ENCODE assay signal across 9 mouse cellular contexts in genomic region chr3:152474582-152475277, GRCm38 (mm10).
DNase-seq lines count a peak whose midpoint lies in the region; ATAC-seq and TF ChIP-seq lines count a peak whose summit lies in the region.
"Had no signal": no experiment of that assay in that cellular context is flagged by ENCODE, and none has a peak within 500 bp of the region (broad histone marks: within the 10 kb centered on the region; RNA-seq: fewer than 3 reads in every experiment).

No protein-coding gene starts in this region.

- H3K79me2 ChIP-seq in C2C12 (ENCODE audit: control insufficient read depth, insufficient read depth): no peaks in the 10 kb centered on the region

- WGBS in hindbrain, embryonic 10.5 days: 63% methylated on average over 15 of the region's 15 CpGs
- 59% methylated on average over 15 of the region's 15 CpGs for WGBS in hindbrain, embryonic 12.5 days

- no peaks in the 10 kb centered on the region for H3K79me3 ChIP-seq in C2C12 (ENCODE audit: low read depth)

- peak; percentile 42 for TF ChIP-seq CTCF in C2C12 (IDR thresholded peaks at IDR 0.05; ENCODE audit: control insufficient read depth, insufficient read depth, insufficient read length)

- no peak overlapping the region for H3K4me3 ChIP-seq in hindbrain, embryonic 10.5 days
- H3K4me3 ChIP-seq in hindbrain, embryonic 12.5 days: no peak overlapping the region
- no peak overlapping the region for H3K4me3 ChIP-seq in C2C12 (ENCODE audit: insufficient read depth, poor library complexity, severe bottlenecking)
- H3K4me3 ChIP-seq: embryonic facial prominence, embryonic 15.5 days had no signal

- no peak for ATAC-seq in hindbrain, embryonic 12.5 days (ENCODE audit: low FRiP score)

- H3ac ChIP-seq in C2C12 (ENCODE audit: control insufficient read depth, insufficient read length, low read depth): no peak overlapping the region

- H3K4me1 ChIP-seq in hindbrain, embryonic 10.5 days (replicated peaks): peaks cover 31% of the 10 kb centered on the region
- H3K4me1 ChIP-seq in hindbrain, embryonic 12.5 days: peaks cover 20% of the 10 kb centered on the region

- peak; percentile 64 for DNase-seq in hindbrain, embryonic 10.5 days (ENCODE audit: low spot score)
- peak; percentile 31 for DNase-seq in adrenal gland, adult 8-10 months
- peak; percentile 86 for DNase-seq in embryo, embryonic 10.5 days (ENCODE audit: low spot score)
- peak; percentile 65 for DNase-seq in kidney, postnatal 14 days
- DNase-seq in lung, postnatal 14 days: peak; percentile 78
- DNase-seq in spleen, postnatal 10 days (ENCODE audit: low spot score in 2 of 2): peak; percentile 37 to 70

- H3K27me3 ChIP-seq in hindbrain, embryonic 10.5 days (ENCODE audit: insufficient read depth, poor library complexity, severe bottlenecking): no peaks in the 10 kb centered on the region
- no peaks in the 10 kb centered on the region for H3K27me3 ChIP-seq in hindbrain, embryonic 12.5 days
- no peaks in the 10 kb centered on the region for H3K27me3 ChIP-seq in C2C12 (ENCODE audit: control insufficient read depth, insufficient read depth, insufficient read length)
- H3K27me3 ChIP-seq: embryonic facial prominence, embryonic 15.5 days had no signal

- H3K4me2 ChIP-seq in hindbrain, embryonic 12.5 days (replicated peaks): no peak overlapping the region
- H3K4me2 ChIP-seq: embryonic facial prominence, embryonic 15.5 days had no signal

- no peaks in the 10 kb centered on the region for H3K36me3 ChIP-seq in hindbrain, embryonic 10.5 days
- no peaks in the 10 kb centered on the region for H3K36me3 ChIP-seq in hindbrain, embryonic 12.5 days
- no peaks in the 10 kb centered on the region for H3K36me3 ChIP-seq in C2C12 (ENCODE audit: control insufficient read depth, insufficient read depth)
- H3K36me3 ChIP-seq: embryonic facial prominence, embryonic 15.5 days had no signal

- no peak overlapping the region for H3K27ac ChIP-seq in hindbrain, embryonic 10.5 days
- H3K27ac ChIP-seq in hindbrain, embryonic 12.5 days: no peak overlapping the region
- H3K27ac ChIP-seq: embryonic facial prominence, embryonic 15.5 days had no signal

- no peak overlapping the region for H3K9ac ChIP-seq in hindbrain, embryonic 12.5 days
- H3K9ac ChIP-seq: embryonic facial prominence, embryonic 15.5 days had no signal

- no peaks in the 10 kb centered on the region for H3K9me3 ChIP-seq in hindbrain, embryonic 10.5 days
- H3K9me3 ChIP-seq in hindbrain, embryonic 12.5 days (replicated peaks): no peaks in the 10 kb centered on the region
- H3K9me3 ChIP-seq: embryonic facial prominence, embryonic 15.5 days had no signal

TF ChIP-seq in C2C12, 6 proteins besides CTCF, POLR2A, EP300 and RAD21:
- TF ChIP-seq MYOG (IDR thresholded peaks at IDR 0.05; ENCODE audit: control insufficient read depth, extremely low read depth, insufficient read length): no peak
- no peak for TF ChIP-seq MYOD1 (IDR thresholded peaks at IDR 0.05; ENCODE audit: control insufficient read depth, insufficient read length, low read depth)
- TF ChIP-seq MAX (IDR thresholded peaks at IDR 0.05): no peak
- no peak for TF ChIP-seq USF1 (IDR thresholded peaks at IDR 0.05; ENCODE audit: low read depth)
- no peak for TF ChIP-seq FOSL1 (IDR thresholded peaks at IDR 0.05; ENCODE audit: insufficient read depth, low read length, poor library complexity, severe bottlenecking)
- TF ChIP-seq CEBPB (IDR thresholded peaks at IDR 0.05; ENCODE audit: low read depth): no peak

Comparison
In these comparisons a context has a peak if more than half of its experiments do, and no peak if none do; other contexts are left out.
1. DNase-seq: peak in every context shown above with its lines; median percentile 86 in embryo, embryonic 10.5 days; 78 in lung, postnatal 14 days; 65 in kidney, postnatal 14 days; 64 in hindbrain, embryonic 10.5 days; 54 in spleen, postnatal 10 days; 31 in adrenal gland, adult 8-10 months.